Mouse (Mus musculus) spleen, adult 18-20 months (tissue): ENCODE measurements around the gene Selenon.
A peak's percentile ranks its signal among the peaks of the same experiment; 100 is the strongest.

Experiments
- DNase-seq, 2 experiments: peaks; one replicate each; pipeline ENCODE4 v3.0.0; 2022; ENCODE audit warnings: mixed read lengths in 2 of 2

Gene Selenon

GRCm38 (mm10) chr4:134542726-134543125 lies 9.2 kb downstream of the Selenon start:
- DNase-seq, result no peak

GRCm38 (mm10) chr4:134538997-134539580 lies 12.9 kb downstream of the Selenon start:
- DNase-seq, result no peak

GRCm38 (mm10) chr4:134535787-134536151 lies 16.2 kb downstream of the Selenon start:
- DNase-seq, result no peak

- peak; percentile 96 to 97 for DNase-seq
Measured at GRCm38 (mm10) chr4:134534932-134535786, 16.8 kb downstream of the Selenon start, which contains the start of gene Mtfr1l. Gene Mtfr1l (minus strand): TSS chr4:134535387.

GRCm38 (mm10) chr4:134534124-134534886 lies 17.7 kb downstream of the Selenon start:
- peak; percentile 54 to 77 for DNase-seq

GRCm38 (mm10) chr4:134533421-134533820 lies 18.5 kb downstream of the Selenon start:
- DNase-seq, result no peak

GRCm38 (mm10) chr4:134532928-134533327 lies 19.0 kb downstream of the Selenon start:
- DNase-seq, result no peak

GRCm38 (mm10) chr4:134526220-134526619 lies 25.7 kb downstream of the Selenon start:
- DNase-seq, result no peak

GRCm38 (mm10) chr4:134525806-134526205 lies 26.2 kb downstream of the Selenon start:
- no peak for DNase-seq

- no peak for DNase-seq
Measured at GRCm38 (mm10) chr4:134523447-134523846, 28.5 kb downstream of the Selenon start.

- no peak for DNase-seq
Measured at GRCm38 (mm10) chr4:134519281-134519680, 32.7 kb downstream of the Selenon start.

GRCm38 (mm10) chr4:134518541-134518940 lies 33.4 kb downstream of the Selenon start:
- DNase-seq, result no peak

- no peak for DNase-seq
Measured at GRCm38 (mm10) chr4:134517719-134518118, 34.2 kb downstream of the Selenon start.

- no peak for DNase-seq
Measured at GRCm38 (mm10) chr4:134516981-134517380, 35.0 kb downstream of the Selenon start.

- no peak for DNase-seq
Measured at GRCm38 (mm10) chr4:134515614-134516013, 36.4 kb downstream of the Selenon start.

- no peak for DNase-seq
Measured at GRCm38 (mm10) chr4:134514309-134514930, 37.5 kb downstream of the Selenon start.

- DNase-seq, result peak in 1 of 2 experiments; percentile 49
Measured at GRCm38 (mm10) chr4:134512798-134513197, 39.2 kb downstream of the Selenon start.

GRCm38 (mm10) chr4:134511730-134512129 lies 40.2 kb downstream of the Selenon start:
- no peak for DNase-seq

- peak; percentile 64 to 80 for DNase-seq
Measured at GRCm38 (mm10) chr4:134510845-134511411, 41.0 kb downstream of the Selenon start, which contains the start of gene Aunip. Gene Aunip (plus strand): TSS chr4:134510999.

GRCm38 (mm10) chr4:134510396-134510795 lies 41.6 kb downstream of the Selenon start:
- DNase-seq, result no peak

GRCm38 (mm10) chr4:134506713-134507112 lies 45.3 kb downstream of the Selenon start:
- DNase-seq, result no peak

- DNase-seq, result no peak
Measured at GRCm38 (mm10) chr4:134505966-134506594, 45.9 kb downstream of the Selenon start.
